Mouse (Mus musculus): Measurements from ENCODE around the gene Gm21970. TPM values are rescaled to one million over a fixed set of nuclear protein-coding genes. Genes with fewer than 3 reads are reported as not detected.

Gene Gm21970
- not detected in 2 replicates for polyA plus RNA-seq (2016; fragmentation: Nextera tagmentation; extraction: Ambion mirVana)

- peaks cover 63% of the 10 kb centered on the region for H3K36me3 ChIP-seq
- H3K4me3 ChIP-seq = no peak within 1 kb of the TSS
- no peaks in the 10 kb centered on the region for H3K4me1 ChIP-seq
- H3K4me2 ChIP-seq (replicated peaks) = no peak within 1 kb of the TSS
- no peak for ATAC-seq (ENCODE audit: low FRiP score)
- 89% methylated on average over 5 of the region's 5 CpGs for WGBS
- H3K9ac ChIP-seq = no peak within 1 kb of the TSS
- no peak within 1 kb of the TSS for H3K27ac ChIP-seq
- H3K27me3 ChIP-seq = no peaks in the 10 kb centered on the region
- no peaks in the 10 kb centered on the region for H3K9me3 ChIP-seq (replicated peaks)
Observed at GRCm38 (mm10) chr16:91391421-91391820, at the start of gene Gm21970. Gene Gm21970, plus strand, starts transcription at chr16:91391721.

GRCm38 (mm10) chr16:91346491-91346890 is 45.0 kb upstream of the Gm21970 start:
- Histone ChIP-seq H3K36me3 (no peaks in the 10 kb centered on the region), H3K27me3 (peaks cover 59% of the 10 kb centered on the region), H3K4me3 (no peak overlapping the region), H3K4me1 (peaks cover 8% of the 10 kb centered on the region; the same call in 1 of the 2 replicates), H3K4me2 (replicated peaks) (no peak overlapping the region), H3K9me3 (replicated peaks) (no peaks in the 10 kb centered on the region), H3K27ac (no peak overlapping the region), H3K9ac (no peak overlapping the region)
- no peak for ATAC-seq (ENCODE audit: low FRiP score)
- WGBS = 75% methylated on average over 9 of the region's 9 CpGs

DNA sequence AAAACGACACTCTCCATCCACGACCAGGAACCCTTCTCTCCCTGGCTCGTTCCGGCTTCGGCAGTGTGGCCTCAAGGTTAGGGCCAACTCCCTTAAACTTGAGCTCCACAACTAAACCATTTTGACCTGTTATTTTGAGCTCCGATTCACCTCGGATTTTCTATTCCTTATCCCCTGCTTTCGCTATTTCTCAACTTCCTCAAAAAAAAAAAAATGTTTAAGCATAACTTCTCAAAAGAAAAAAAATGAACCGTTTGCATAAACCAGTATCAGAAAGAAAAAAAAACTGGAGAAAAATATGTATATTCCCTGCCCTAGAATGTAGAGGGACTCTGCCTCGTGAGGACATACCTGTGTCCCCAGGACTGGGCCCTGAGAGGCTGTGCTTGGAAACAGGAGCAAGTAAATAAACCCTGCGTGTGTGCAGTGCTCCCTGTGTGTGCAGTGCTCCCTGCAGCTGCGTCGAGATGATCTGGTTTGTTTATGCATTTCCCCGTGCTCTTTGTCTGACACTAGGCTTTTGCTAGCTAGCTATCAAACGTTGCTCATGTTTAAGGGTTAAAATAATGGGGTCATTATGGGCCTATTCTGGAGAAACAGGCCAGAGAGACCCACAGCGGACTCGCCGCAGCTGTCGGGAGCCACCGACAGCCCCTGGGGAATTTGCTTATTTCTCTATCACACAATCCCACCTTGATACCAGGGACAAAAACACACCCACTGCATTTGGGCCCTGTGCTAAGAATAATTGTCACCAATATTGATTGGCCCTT is 43.8 kb upstream of the Gm21970 start:
- Histone ChIP-seq H3K36me3 (no peaks in the 10 kb centered on the region), H3K4me1 (peaks cover 8% of the 10 kb centered on the region; the same call in 1 of the 2 replicates), H3K27me3 (peaks cover 67% of the 10 kb centered on the region), H3K27ac (no peak overlapping the region), H3K4me2 (replicated peaks) (no peak overlapping the region), H3K9ac (no peak overlapping the region), H3K9me3 (replicated peaks) (no peaks in the 10 kb centered on the region), H3K4me3 (no peak overlapping the region)
- peak; percentile 73 for ATAC-seq (ENCODE audit: low FRiP score)
- WGBS = 55% methylated on average over 20 of the region's 20 CpGs

DNA sequence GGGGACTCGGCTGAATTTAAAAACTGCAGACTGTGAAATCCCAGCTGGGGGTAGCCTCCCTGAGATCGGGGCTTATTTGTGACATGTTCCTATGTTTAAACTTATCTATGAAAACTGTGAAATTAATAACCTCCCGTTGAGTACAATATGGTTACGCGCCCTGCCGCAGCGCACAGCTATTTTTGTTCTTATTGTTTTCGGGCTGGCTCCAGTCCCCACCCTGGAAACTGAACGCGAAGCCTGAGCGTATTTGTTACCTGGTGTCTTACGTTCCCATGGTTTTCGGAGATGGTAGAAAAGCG is 43.3 kb upstream of the Gm21970 start:
- no peak overlapping the region for H3K9ac ChIP-seq
- peak overlapping the region; percentile 20; the same call in 1 of the 2 replicates for H3K4me2 ChIP-seq (replicated peaks)
- H3K9me3 ChIP-seq (replicated peaks) = no peaks in the 10 kb centered on the region
- 0 out of 2 replicates have a peak, but pooled peaks have one; percentile 12 for ATAC-seq (ENCODE audit: low FRiP score)
- H3K27ac ChIP-seq = no peak overlapping the region
- H3K36me3 ChIP-seq = no peaks in the 10 kb centered on the region
- WGBS = 50% methylated on average over 14 of the region's 14 CpGs
- peaks cover 72% of the 10 kb centered on the region for H3K27me3 ChIP-seq
- peaks cover 8% of the 10 kb centered on the region; the same call in 1 of the 2 replicates for H3K4me1 ChIP-seq
- H3K4me3 ChIP-seq = no peak overlapping the region

- ATAC-seq (ENCODE audit: low FRiP score) = no peak
- peaks cover 75% of the 10 kb centered on the region for H3K27me3 ChIP-seq
- no peaks in the 10 kb centered on the region for H3K9me3 ChIP-seq (replicated peaks)
- H3K4me2 ChIP-seq (replicated peaks) = peak overlapping the region; percentile 20; the same call in 1 of the 2 replicates
- H3K9ac ChIP-seq = no peak overlapping the region; the same call in 1 of the 2 replicates
- peaks cover 8% of the 10 kb centered on the region; the same call in 1 of the 2 replicates for H3K4me1 ChIP-seq
- no peak overlapping the region for H3K27ac ChIP-seq
- no peaks in the 10 kb centered on the region for H3K36me3 ChIP-seq
- WGBS = 70% methylated on average over 28 of the region's 28 CpGs
- no peak overlapping the region for H3K4me3 ChIP-seq
Observed at GRCm38 (mm10) chr16:91348588-91349330, 42.8 kb upstream of the Gm21970 start.

- Histone ChIP-seq H3K9ac (no peak overlapping the region), H3K4me2 (replicated peaks) (no peak overlapping the region), H3K36me3 (no peaks in the 10 kb centered on the region), H3K27me3 (peaks cover 62% of the 10 kb centered on the region), H3K9me3 (replicated peaks) (no peaks in the 10 kb centered on the region), H3K27ac (no peak overlapping the region), H3K4me3 (no peak overlapping the region), H3K4me1 (peaks cover 8% of the 10 kb centered on the region; the same call in 1 of the 2 replicates)
- ATAC-seq (ENCODE audit: low FRiP score) = no peak
- WGBS = 4% methylated on average over 7 of the region's 7 CpGs
Observed at GRCm38 (mm10) chr16:91352084-91352562, 39.4 kb upstream of the Gm21970 start.

DNA sequence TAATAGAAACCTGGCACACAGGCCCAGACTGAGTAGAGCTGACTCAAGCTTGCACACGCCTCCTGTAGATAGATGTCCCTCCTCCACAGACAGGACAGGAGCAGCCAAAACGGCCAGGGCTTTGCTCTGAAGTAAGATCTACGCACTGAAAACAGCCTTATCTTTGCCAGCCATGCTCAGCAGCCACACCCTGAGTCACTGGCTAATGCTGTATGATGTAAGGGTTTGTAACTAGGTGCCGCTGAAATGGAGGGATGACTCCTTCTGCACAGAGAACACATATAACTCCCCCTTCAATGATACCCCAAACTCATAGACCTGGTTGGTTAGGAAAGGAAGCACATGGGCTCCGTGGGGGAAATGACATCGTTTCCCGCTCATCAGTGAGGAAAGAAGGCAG is 38.8 kb upstream of the Gm21970 start:
- Histone ChIP-seq H3K9ac (no peak overlapping the region), H3K36me3 (no peaks in the 10 kb centered on the region), H3K4me3 (no peak overlapping the region), H3K27me3 (peaks cover 64% of the 10 kb centered on the region), H3K27ac (no peak overlapping the region), H3K4me1 (peaks cover 8% of the 10 kb centered on the region; the same call in 1 of the 2 replicates), H3K4me2 (replicated peaks) (no peak overlapping the region), H3K9me3 (replicated peaks) (no peaks in the 10 kb centered on the region)
- ATAC-seq (ENCODE audit: low FRiP score) = no peak
- 69% methylated on average over 7 of the region's 7 CpGs for WGBS

GRCm38 (mm10) chr16:91353177-91353576 is 38.3 kb upstream of the Gm21970 start:
- H3K4me3 ChIP-seq = no peak overlapping the region
- H3K27ac ChIP-seq = no peak overlapping the region
- H3K4me2 ChIP-seq (replicated peaks) = no peak overlapping the region
- 86% methylated on average over 6 of the region's 6 CpGs for WGBS
- H3K9me3 ChIP-seq (replicated peaks) = no peaks in the 10 kb centered on the region
- no peaks in the 10 kb centered on the region for H3K36me3 ChIP-seq
- peaks cover 62% of the 10 kb centered on the region for H3K27me3 ChIP-seq
- peaks cover 4% of the 10 kb centered on the region; the same call in 1 of the 2 replicates for H3K4me1 ChIP-seq
- ATAC-seq (ENCODE audit: low FRiP score) = no peak
- H3K9ac ChIP-seq = no peak overlapping the region

DNA sequence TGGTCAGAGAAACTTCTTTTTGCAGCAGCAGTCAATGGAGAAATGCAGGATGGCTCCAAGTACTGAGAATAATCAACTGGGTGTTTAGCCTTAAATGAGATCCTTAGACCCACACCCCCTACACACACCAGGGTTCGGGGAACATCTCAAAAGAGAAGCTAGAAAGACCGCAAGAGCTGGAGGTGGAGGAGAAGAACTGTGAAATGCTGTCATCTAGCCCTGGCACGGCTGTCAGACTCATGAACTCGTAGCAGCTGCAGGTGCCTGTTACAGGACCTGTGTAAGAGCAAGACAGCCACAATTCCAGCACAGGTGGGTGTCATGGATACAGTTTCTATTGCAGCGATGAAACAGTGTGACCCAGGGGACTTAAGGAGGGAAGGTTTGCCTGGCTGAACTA is 37.9 kb upstream of the Gm21970 start:
- no peak overlapping the region for H3K4me3 ChIP-seq
- no peaks in the 10 kb centered on the region for H3K9me3 ChIP-seq (replicated peaks)
- H3K9ac ChIP-seq = no peak overlapping the region
- ATAC-seq (ENCODE audit: low FRiP score) = no peak
- WGBS = 76% methylated on average over 5 of the region's 5 CpGs
- H3K4me1 ChIP-seq = no peaks in the 10 kb centered on the region; the same call in 1 of the 2 replicates
- H3K27ac ChIP-seq = no peak overlapping the region
- peaks cover 62% of the 10 kb centered on the region for H3K27me3 ChIP-seq
- H3K4me2 ChIP-seq (replicated peaks) = no peak overlapping the region
- no peaks in the 10 kb centered on the region for H3K36me3 ChIP-seq

DNA sequence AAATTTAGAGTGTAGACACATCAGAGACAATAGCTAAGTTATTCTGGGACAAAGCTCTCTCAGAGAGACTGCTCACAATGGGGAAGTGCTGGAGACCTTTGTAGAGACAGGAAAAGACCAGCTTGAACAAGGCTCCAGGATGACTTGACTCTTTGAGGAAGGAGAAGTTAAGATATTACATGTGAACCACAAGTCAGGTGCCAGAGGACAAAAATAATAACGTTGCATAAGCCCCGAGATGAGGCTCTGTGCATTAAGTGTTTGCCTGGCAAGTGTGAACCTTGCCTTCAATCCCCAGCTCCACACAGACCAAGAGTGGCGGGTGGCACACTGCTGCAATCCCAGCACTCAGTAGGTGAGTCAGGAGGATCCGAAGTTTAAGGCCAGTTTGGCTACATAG is 36.9 kb upstream of the Gm21970 start:
- 80% methylated on average over 4 of the region's 4 CpGs for WGBS
- H3K27me3 ChIP-seq = peaks cover 58% of the 10 kb centered on the region
- no peak overlapping the region for H3K4me2 ChIP-seq (replicated peaks)
- H3K4me3 ChIP-seq = no peak overlapping the region
- H3K36me3 ChIP-seq = no peaks in the 10 kb centered on the region
- H3K9me3 ChIP-seq (replicated peaks) = no peaks in the 10 kb centered on the region
- H3K27ac ChIP-seq = no peak overlapping the region
- no peak overlapping the region for H3K9ac ChIP-seq
- ATAC-seq (ENCODE audit: low FRiP score) = no peak
- no peaks in the 10 kb centered on the region for H3K4me1 ChIP-seq

- no peaks in the 10 kb centered on the region for H3K4me1 ChIP-seq
- no peak for ATAC-seq (ENCODE audit: low FRiP score)
- WGBS = 75% methylated on average over 12 of the region's 12 CpGs
- H3K4me2 ChIP-seq (replicated peaks) = no peak overlapping the region
- H3K36me3 ChIP-seq = no peaks in the 10 kb centered on the region
- H3K9me3 ChIP-seq (replicated peaks) = no peaks in the 10 kb centered on the region
- H3K27me3 ChIP-seq = peaks cover 54% of the 10 kb centered on the region
- H3K4me3 ChIP-seq = no peak overlapping the region
- no peak overlapping the region for H3K27ac ChIP-seq
- no peak overlapping the region for H3K9ac ChIP-seq
Observed at GRCm38 (mm10) chr16:91355160-91355559, 36.4 kb upstream of the Gm21970 start.

DNA sequence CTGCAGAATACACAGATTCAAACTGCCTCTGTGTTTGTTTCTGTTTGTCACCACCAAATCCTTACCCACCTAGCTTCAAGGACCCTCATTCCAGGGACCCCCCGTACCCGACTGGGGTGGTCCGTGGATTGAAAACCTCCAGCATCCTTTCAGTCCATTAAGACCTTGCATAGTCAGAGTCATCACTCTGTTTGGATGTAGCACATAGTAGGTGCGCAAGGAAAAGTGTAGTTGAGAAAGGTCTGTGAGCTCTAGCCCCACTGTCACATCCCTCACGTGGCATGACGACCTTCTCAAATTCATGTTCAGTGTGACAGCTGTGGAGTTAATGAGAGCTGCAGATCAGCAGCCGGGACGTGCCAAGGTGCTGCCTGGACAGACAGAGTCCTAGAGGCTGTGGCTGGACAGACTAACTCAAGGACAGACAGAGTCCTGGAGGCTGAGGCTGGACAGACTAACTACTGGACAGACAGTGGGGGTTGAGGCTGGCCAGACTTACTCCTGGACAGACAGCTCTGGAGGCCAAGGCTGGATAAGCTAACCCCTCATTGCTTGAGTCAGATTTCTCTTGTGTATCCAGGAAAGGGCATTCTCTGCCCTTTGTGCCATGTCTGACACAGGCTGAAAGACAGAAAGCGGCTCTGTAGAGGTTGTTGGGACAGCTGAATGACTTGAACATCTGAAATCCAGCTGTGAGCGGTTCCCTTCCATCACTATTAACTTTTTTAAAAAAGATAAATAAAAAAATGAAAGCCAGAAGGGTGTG is 34.6 kb upstream of the Gm21970 start:
- Histone ChIP-seq H3K9ac (no peak overlapping the region), H3K9me3 (replicated peaks) (no peaks in the 10 kb centered on the region), H3K36me3 (no peaks in the 10 kb centered on the region), H3K27ac (no peak overlapping the region), H3K27me3 (peaks cover 41% of the 10 kb centered on the region), H3K4me2 (replicated peaks) (no peak overlapping the region), H3K4me1 (no peaks in the 10 kb centered on the region), H3K4me3 (no peak overlapping the region)
- 69% methylated on average over 10 of the region's 10 CpGs for WGBS
- no peak for ATAC-seq (ENCODE audit: low FRiP score)

Data from hindbrain, embryonic 12.5 days (tissue).